9 mouse cellular contexts compared by ENCODE assay signal in genomic region chr15:98710442-98710841, GRCm38 (mm10). TPM values are rescaled to one million over a fixed set of nuclear protein-coding genes. Genes with fewer than 3 reads are reported as not detected.
A peak's percentile ranks its signal among the peaks of the same experiment; 100 is the strongest.
DNase-seq lines count a peak whose midpoint lies in the region; ATAC-seq and TF ChIP-seq lines count a peak whose summit lies in the region.
"Had no signal": no experiment of that assay in that cellular context is flagged by ENCODE, and none has a peak within 500 bp of the region (broad histone marks: within the 10 kb centered on the region; RNA-seq: fewer than 3 reads in every experiment).

No protein-coding gene starts in this region.

- H3K9me3 ChIP-seq in midbrain, embryonic 11.5 days (ENCODE audit: control insufficient read depth, low read length): no peaks in the 10 kb centered on the region
- no peaks in the 10 kb centered on the region for H3K9me3 ChIP-seq in midbrain, embryonic 13.5 days
- no peaks in the 10 kb centered on the region for H3K9me3 ChIP-seq in kidney, postnatal 0 days (replicated peaks; ENCODE audit: low read length)
- H3K9me3 ChIP-seq: heart, embryonic 13.5 days; neural tube, embryonic 12.5 days had no signal

- TF ChIP-seq CTCF in kidney, postnatal 0 days (IDR thresholded peaks at IDR 0.05; ENCODE audit: low read depth): peak; percentile 88

- no peaks in the 10 kb centered on the region for H3K36me3 ChIP-seq in midbrain, embryonic 11.5 days (ENCODE audit: control insufficient read depth, insufficient read depth, low read length)
- H3K36me3 ChIP-seq in midbrain, embryonic 13.5 days: no peaks in the 10 kb centered on the region
- H3K36me3 ChIP-seq in kidney, postnatal 0 days (ENCODE audit: insufficient read depth, low read length): no peaks in the 10 kb centered on the region
- H3K36me3 ChIP-seq: heart, embryonic 13.5 days; neural tube, embryonic 12.5 days had no signal

- no peaks in the 10 kb centered on the region for H3K4me1 ChIP-seq in midbrain, embryonic 11.5 days (ENCODE audit: control insufficient read depth, insufficient read depth, low read length)
- peaks cover 5% of the 10 kb centered on the region for H3K4me1 ChIP-seq in midbrain, embryonic 13.5 days (replicated peaks)
- H3K4me1 ChIP-seq in kidney, postnatal 0 days (replicated peaks; ENCODE audit: insufficient read depth, low read length): no peaks in the 10 kb centered on the region
- H3K4me1 ChIP-seq: neural tube, embryonic 12.5 days had no signal

- H3K27me3 ChIP-seq in midbrain, embryonic 11.5 days (ENCODE audit: control insufficient read depth, insufficient read depth, low read length): no peaks in the 10 kb centered on the region
- peaks cover 11% of the 10 kb centered on the region; the same call in 1 of the 2 replicates for H3K27me3 ChIP-seq in midbrain, embryonic 13.5 days
- no peaks in the 10 kb centered on the region for H3K27me3 ChIP-seq in kidney, postnatal 0 days (ENCODE audit: insufficient read depth, low read length)
- H3K27me3 ChIP-seq: neural tube, embryonic 12.5 days had no signal

- no peak overlapping the region for H3K27ac ChIP-seq in midbrain, embryonic 11.5 days (ENCODE audit: low read depth, low read length)
- H3K27ac ChIP-seq in midbrain, embryonic 13.5 days: no peak overlapping the region
- H3K27ac ChIP-seq in kidney, postnatal 0 days: no peak overlapping the region
- H3K27ac ChIP-seq: heart, embryonic 13.5 days; neural tube, embryonic 12.5 days had no signal

- whole genome bisulfite sequencing in midbrain, embryonic 11.5 days: 10% methylated on average over 9 of the region's 9 CpGs
- 13% methylated on average over 9 of the region's 9 CpGs for WGBS in midbrain, embryonic 13.5 days
- WGBS in kidney, postnatal 0 days: 10% methylated on average over 9 of the region's 9 CpGs

- peak; percentile 92 for DNase-seq in midbrain, embryonic 11.5 days (ENCODE audit: low spot score, missing footprints)
- peak; percentile 65 to 75 for DNase-seq in adrenal gland, adult 18-20 months (ENCODE audit: low spot score in 2 of 2)
- DNase-seq in embryo, embryonic 10 days (ENCODE audit: low spot score): peak; percentile 76
- peak; percentile 73 for DNase-seq in kidney, postnatal 0 days (ENCODE audit: low spot score)
- DNase-seq in lung, postnatal 10 days: peak; percentile 79
- DNase-seq in right cerebral cortex, postnatal 4 days: peak; percentile 92

- H3K4me2 ChIP-seq in midbrain, embryonic 11.5 days: no peak overlapping the region
- H3K4me2 ChIP-seq in midbrain, embryonic 13.5 days (replicated peaks): no peak overlapping the region
- no peak overlapping the region for H3K4me2 ChIP-seq in kidney, postnatal 0 days (ENCODE audit: low read length)
- H3K4me2 ChIP-seq: heart, embryonic 13.5 days; neural tube, embryonic 12.5 days had no signal

- H3K4me3 ChIP-seq in midbrain, embryonic 11.5 days (ENCODE audit: low read depth, low read length): no peak overlapping the region
- no peak overlapping the region for H3K4me3 ChIP-seq in midbrain, embryonic 13.5 days (replicated peaks)
- no peak overlapping the region for H3K4me3 ChIP-seq in kidney, postnatal 0 days (replicated peaks; ENCODE audit: low read depth, low read length)
- H3K4me3 ChIP-seq: heart, embryonic 13.5 days; neural tube, embryonic 12.5 days had no signal

- no peak overlapping the region for H3K9ac ChIP-seq in midbrain, embryonic 11.5 days (ENCODE audit: low read length)
- no peak overlapping the region for H3K9ac ChIP-seq in midbrain, embryonic 13.5 days (replicated peaks)
- H3K9ac ChIP-seq in kidney, postnatal 0 days (ENCODE audit: low read depth, low read length): no peak overlapping the region
- H3K9ac ChIP-seq: heart, embryonic 13.5 days; neural tube, embryonic 12.5 days had no signal

- no peak for ATAC-seq in midbrain, embryonic 11.5 days (ENCODE audit: low FRiP score)
- ATAC-seq in midbrain, embryonic 13.5 days: no peak
- ATAC-seq in kidney, postnatal 0 days (replicated peaks; ENCODE audit: low FRiP score, low read depth): no peak

RNA-seq across cellular contexts. Expression of gene Ccdc65, which starts 2.4 kb away (rescaled TPM):
- polyA plus RNA-seq in midbrain, embryonic 11.5 days (2014; fragmentation: Nextera tagmentation; extraction: Ambion mirVana): 0.71 and 1.4 TPM in 2 replicates
- polyA plus RNA-seq in midbrain, embryonic 13.5 days (2015; fragmentation: Nextera tagmentation; extraction: Ambion mirVana): 2.6 and 3.2 TPM in 2 replicates
- under 1 TPM; 0.43 to 0.45 TPM for total RNA-seq in adrenal gland, adult 18-20 months (2021)
- 0.74 and 0.75 TPM in 2 replicates for polyA plus RNA-seq in kidney, postnatal 0 days (2015; fragmentation: Nextera tagmentation; extraction: Ambion mirVana)

RNA-seq across cellular contexts. Expression of gene Fkbp11, which starts 17.6 kb away (rescaled TPM):
- polyA plus RNA-seq in midbrain, embryonic 11.5 days (2014; fragmentation: Nextera tagmentation; extraction: Ambion mirVana): 10.3 and 10.5 TPM in 2 replicates
- polyA plus RNA-seq in midbrain, embryonic 13.5 days (2015; fragmentation: Nextera tagmentation; extraction: Ambion mirVana): 3.5 and 4.1 TPM in 2 replicates
- total RNA-seq in adrenal gland, adult 18-20 months (2021): 1 to 10 TPM; 4.7 to 6.7 TPM
- polyA plus RNA-seq in kidney, postnatal 0 days (2015; fragmentation: Nextera tagmentation; extraction: Ambion mirVana): 34.4 and 34.6 TPM in 2 replicates

RNA-seq across cellular contexts. Expression of gene Rnd1, which starts 33.2 kb away (rescaled TPM):
- polyA plus RNA-seq in midbrain, embryonic 11.5 days (2014; fragmentation: Nextera tagmentation; extraction: Ambion mirVana): 6.1 and 6.3 TPM in 2 replicates
- 10.2 and 12.7 TPM in 2 replicates for polyA plus RNA-seq in midbrain, embryonic 13.5 days (2015; fragmentation: Nextera tagmentation; extraction: Ambion mirVana)
- 1 to 10 TPM; 2.0 to 7.6 TPM for total RNA-seq in adrenal gland, adult 18-20 months (2021)
- polyA plus RNA-seq in kidney, postnatal 0 days (2015; fragmentation: Nextera tagmentation; extraction: Ambion mirVana): 0.50 and 0.66 TPM in 2 replicates

RNA-seq across cellular contexts. Expression of gene Ddx23, which starts 47.7 kb away (rescaled TPM):
- polyA plus RNA-seq in midbrain, embryonic 11.5 days (2014; fragmentation: Nextera tagmentation; extraction: Ambion mirVana): 24.8 and 24.9 TPM in 2 replicates
- polyA plus RNA-seq in midbrain, embryonic 13.5 days (2015; fragmentation: Nextera tagmentation; extraction: Ambion mirVana): 28.6 and 29.5 TPM in 2 replicates
- total RNA-seq in adrenal gland, adult 18-20 months (2021): 10 to 100 TPM; 80.7 to 83.8 TPM
- polyA plus RNA-seq in kidney, postnatal 0 days (2015; fragmentation: Nextera tagmentation; extraction: Ambion mirVana): 14.6 and 17.6 TPM in 2 replicates

RNA-seq across cellular contexts. Expression of gene Arf3, which starts 52.6 kb away (rescaled TPM):
- polyA plus RNA-seq in midbrain, embryonic 11.5 days (2014; fragmentation: Nextera tagmentation; extraction: Ambion mirVana): 28.1 and 33.4 TPM in 2 replicates
- 57.5 and 66.0 TPM in 2 replicates for polyA plus RNA-seq in midbrain, embryonic 13.5 days (2015; fragmentation: Nextera tagmentation; extraction: Ambion mirVana)
- 100 to 1,000 TPM; 104 to 145 TPM for total RNA-seq in adrenal gland, adult 18-20 months (2021)
- polyA plus RNA-seq in kidney, postnatal 0 days (2015; fragmentation: Nextera tagmentation; extraction: Ambion mirVana): 39.0 and 39.6 TPM in 2 replicates
